13 mouse cellular contexts compared by ENCODE assay signal in the genomic region with DNA sequence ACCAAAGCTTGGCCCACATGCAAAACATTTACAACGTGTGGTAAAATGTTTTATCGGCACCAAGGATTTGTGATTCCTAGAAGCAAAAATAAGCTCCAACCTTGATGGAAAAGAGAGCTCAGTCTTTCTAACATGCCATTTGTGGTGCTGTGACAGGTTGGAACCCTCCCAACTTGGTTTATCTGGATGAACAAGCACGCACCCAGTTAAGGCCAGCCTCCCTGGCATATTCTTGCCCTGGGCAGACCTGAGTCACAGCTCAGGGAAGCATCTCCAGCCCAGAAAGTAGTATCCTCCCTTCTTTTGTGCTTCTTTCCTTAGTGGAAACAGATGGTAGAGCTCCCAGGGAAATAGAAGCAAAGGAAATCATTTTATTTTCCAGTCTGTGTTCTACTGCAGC. TPM values are rescaled to one million over a fixed set of nuclear protein-coding genes. Genes with fewer than 3 reads are reported as not detected.
DNase-seq lines count a peak whose midpoint lies in the region; ATAC-seq lines count a peak whose summit lies in the region.
"Had no signal": no experiment of that assay in that cellular context is flagged by ENCODE, and none has a peak within 500 bp of the region (broad histone marks: within the 10 kb centered on the region; RNA-seq: fewer than 3 reads in every experiment).

No protein-coding gene starts in this region.

- H3K4me3 ChIP-seq in kidney, embryonic 16.5 days (ENCODE audit: low read length) = no peak overlapping the region
- no peak overlapping the region for H3K4me3 ChIP-seq in embryonic facial prominence, embryonic 15.5 days (replicated peaks)
- no peak overlapping the region for H3K4me3 ChIP-seq in limb, embryonic 13.5 days
- H3K4me3 ChIP-seq: heart, adult 2 months had no signal

- H3K27ac ChIP-seq in kidney, embryonic 16.5 days (ENCODE audit: low read length) = no peak overlapping the region
- H3K27ac ChIP-seq in embryonic facial prominence, embryonic 15.5 days (replicated peaks) = peak overlapping the region; percentile 71
- H3K27ac ChIP-seq in limb, embryonic 13.5 days = peak overlapping the region; percentile 85

- H3K9ac ChIP-seq in kidney, embryonic 16.5 days (replicated peaks; ENCODE audit: low read length) = no peak overlapping the region
- H3K9ac ChIP-seq in embryonic facial prominence, embryonic 15.5 days = no peak overlapping the region
- no peak overlapping the region for H3K9ac ChIP-seq in limb, embryonic 13.5 days

- H3K4me1 ChIP-seq in kidney, embryonic 16.5 days (ENCODE audit: insufficient read depth, low read length) = peaks cover 14% of the 10 kb centered on the region; the same call in 1 of the 2 replicates
- peaks cover 20% of the 10 kb centered on the region for H3K4me1 ChIP-seq in embryonic facial prominence, embryonic 15.5 days
- peaks cover 42% of the 10 kb centered on the region for H3K4me1 ChIP-seq in limb, embryonic 13.5 days

- no peak for ATAC-seq in kidney, embryonic 16.5 days (ENCODE audit: low FRiP score, low TSS enrichment)
- ATAC-seq in embryonic facial prominence, embryonic 15.5 days (ENCODE audit: insufficient number of reproducible peaks, low FRiP score, low TSS enrichment, low read depth) = no peak
- ATAC-seq in limb, embryonic 13.5 days (ENCODE audit: low FRiP score, low read depth) = no peak

- DNase-seq in cerebellum, postnatal 10 days = peak; percentile 64 to 72
- no peak for DNase-seq in cerebellum, adult 9-11 months
- DNase-seq in kidney, adult 8-10 months = peak; percentile 34 to 45
- no peak for DNase-seq in thymus, postnatal 36 days
- no peak for DNase-seq in heart, adult 9 months (ENCODE audit: low spot score in 2 of 2)
- DNase-seq: heart, adult 2 months; heart, postnatal 36 days; thymus, postnatal 14 days had no signal

- 87% methylated on average over 3 of the region's 3 CpGs for WGBS in kidney, embryonic 16.5 days
- 43% methylated on average over 3 of the region's 3 CpGs for WGBS in embryonic facial prominence, embryonic 15.5 days
- 43% methylated on average over 3 of the region's 3 CpGs for WGBS in limb, embryonic 13.5 days

- no peak overlapping the region for H3K4me2 ChIP-seq in kidney, embryonic 16.5 days (replicated peaks; ENCODE audit: low read depth, low read length)
- no peak overlapping the region for H3K4me2 ChIP-seq in embryonic facial prominence, embryonic 15.5 days (replicated peaks)
- H3K4me2 ChIP-seq in limb, embryonic 13.5 days (replicated peaks) = peak overlapping the region; percentile 27; the same call in 1 of the 2 replicates

- no peaks in the 10 kb centered on the region for H3K9me3 ChIP-seq in kidney, embryonic 16.5 days (ENCODE audit: low read length)
- no peaks in the 10 kb centered on the region for H3K9me3 ChIP-seq in embryonic facial prominence, embryonic 15.5 days (replicated peaks)
- no peaks in the 10 kb centered on the region for H3K9me3 ChIP-seq in limb, embryonic 13.5 days
- H3K9me3 ChIP-seq: G1E; megakaryocyte, embryonic 14.5 days had no signal

- H3K36me3 ChIP-seq in kidney, embryonic 16.5 days (ENCODE audit: insufficient read depth, low read length) = no peaks in the 10 kb centered on the region
- H3K36me3 ChIP-seq in embryonic facial prominence, embryonic 15.5 days = no peaks in the 10 kb centered on the region
- H3K36me3 ChIP-seq in limb, embryonic 13.5 days = no peaks in the 10 kb centered on the region
- H3K36me3 ChIP-seq: G1E had no signal

- no peaks in the 10 kb centered on the region for H3K27me3 ChIP-seq in kidney, embryonic 16.5 days (ENCODE audit: insufficient read depth, low read length)
- H3K27me3 ChIP-seq in embryonic facial prominence, embryonic 15.5 days = no peaks in the 10 kb centered on the region
- no peaks in the 10 kb centered on the region for H3K27me3 ChIP-seq in limb, embryonic 13.5 days

RNA-seq across cellular contexts. Expression of a gene that starts 58.1 kb away (rescaled TPM):
- 4.0 and 4.9 TPM in 2 replicates for polyA plus RNA-seq in kidney, embryonic 16.5 days (2015; fragmentation: Nextera tagmentation; extraction: Ambion mirVana)
- 16.1 and 22.5 TPM in 2 replicates for polyA plus RNA-seq in embryonic facial prominence, embryonic 15.5 days (2015; fragmentation: Nextera tagmentation; extraction: Ambion mirVana)
- polyA plus RNA-seq in limb, embryonic 13.5 days (2015; fragmentation: Nextera tagmentation; extraction: Ambion mirVana) = 16.4 and 17.0 TPM in 2 replicates
- polyA plus RNA-seq: G1E had no signal

Comparison
In these comparisons a context has a peak if more than half of its experiments do, and no peak if none do; other contexts are left out.
1. DNase-seq: peak in cerebellum, postnatal 10 days (2 of 2) and kidney, adult 8-10 months (2 of 2); none in cerebellum, adult 9-11 months (single experiment), thymus, postnatal 36 days (0 of 2) and heart, adult 9 months (0 of 2).